Mouse (Mus musculus) heart, adult 9 months (tissue): ENCODE data around the gene Taar5.

Experiments used
- DNase-seq, 2 experiments: peaks; one replicate each; pipeline ENCODE4 v3.0.0; 2022; ENCODE audit warnings: low spot score in 2 of 2

The Taar5 gene

GRCm38 (mm10) chr10:24008143-24008542, 37.6 kb downstream of the Taar5 start:
- DNase-seq: no peak
